Mouse (Mus musculus) heart, adult 2 months (tissue): Measurements from ENCODE around the gene Cox7a1.

Source experiments
- CTCF ChIP-seq: fragments of 200-600 bp; IDR thresholded peaks from 2 replicates; pipeline ENCODE4 v1.8.1; 2022; ENCODE audit warnings: antibody characterized with exemption, mild to moderate bottlenecking, moderate library complexity
- EP300 ChIP-seq: fragments of 200-500 bp; IDR thresholded peaks from 2 replicates; pipeline ENCODE4 v1.6.1; 2011; ENCODE audit warnings: low read depth, low read length, control low read depth; ENCODE audit not compliant: insufficient read depth

GRCm38 (mm10) chr7:30169583-30170282 lies 14.2 kb upstream of the Cox7a1 start, which contains the start of gene Zfp146:
- no peak for TF ChIP-seq CTCF
- TF ChIP-seq EP300, result peak; percentile 18; the same call in 1 of the 2 replicates
